Mouse (Mus musculus): ENCODE data around the gene Anxa11. TPM values are rescaled to one million over a fixed set of nuclear protein-coding genes. Genes with fewer than 3 reads are reported as not detected.
"Not testable (repeated sequence)": the region's sequence is repeated elsewhere in the genome, so short reads cannot be mapped to it uniquely, and the experiment has no call there.

Anxa11 gene
- 10 to 100 TPM; 60.6 to 78.5 TPM for polyA plus RNA-seq (2017; shearing (Covaris generic))

- ATAC-seq = peak; percentile 94
Measured at GRCm38 (mm10) chr14:25841991-25842687, at the start of gene Anxa11. Gene Anxa11, plus strand, starts transcription at chr14:25842156.

- no peak for ATAC-seq
Measured at GRCm38 (mm10) chr14:25794331-25794730, 47.6 kb upstream of the Anxa11 start.

GRCm38 (mm10) chr14:25795067-25795466 is 46.9 kb upstream of the Anxa11 start:
- ATAC-seq = no peak

- ATAC-seq = no peak
Measured at GRCm38 (mm10) chr14:25795561-25796174, 46.3 kb upstream of the Anxa11 start.

GRCm38 (mm10) chr14:25796619-25797018 is 45.3 kb upstream of the Anxa11 start:
- ATAC-seq = no peak

- peak; percentile 59 for ATAC-seq
Measured at GRCm38 (mm10) chr14:25800166-25800960, 41.6 kb upstream of the Anxa11 start.

DNA sequence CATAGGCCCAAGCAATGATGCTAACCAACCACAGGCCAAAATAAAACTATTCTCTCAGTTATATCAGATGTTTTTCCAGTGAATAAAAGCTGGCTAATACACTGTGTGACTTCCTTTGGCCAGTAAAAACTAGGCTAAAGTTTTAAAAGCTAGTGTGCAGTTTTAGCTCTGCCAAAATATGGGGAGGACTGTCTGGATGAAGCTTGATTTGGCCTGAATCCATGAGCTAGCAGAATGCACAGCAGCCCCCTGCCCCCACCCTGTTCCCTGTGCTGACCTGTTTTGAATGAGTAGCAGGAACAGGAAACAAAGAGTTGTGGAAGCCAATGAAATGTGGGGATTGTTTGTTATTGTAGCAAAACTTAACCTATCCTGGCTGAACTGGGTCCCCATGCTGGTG is 39.4 kb upstream of the Anxa11 start:
- no peak for ATAC-seq

DNA sequence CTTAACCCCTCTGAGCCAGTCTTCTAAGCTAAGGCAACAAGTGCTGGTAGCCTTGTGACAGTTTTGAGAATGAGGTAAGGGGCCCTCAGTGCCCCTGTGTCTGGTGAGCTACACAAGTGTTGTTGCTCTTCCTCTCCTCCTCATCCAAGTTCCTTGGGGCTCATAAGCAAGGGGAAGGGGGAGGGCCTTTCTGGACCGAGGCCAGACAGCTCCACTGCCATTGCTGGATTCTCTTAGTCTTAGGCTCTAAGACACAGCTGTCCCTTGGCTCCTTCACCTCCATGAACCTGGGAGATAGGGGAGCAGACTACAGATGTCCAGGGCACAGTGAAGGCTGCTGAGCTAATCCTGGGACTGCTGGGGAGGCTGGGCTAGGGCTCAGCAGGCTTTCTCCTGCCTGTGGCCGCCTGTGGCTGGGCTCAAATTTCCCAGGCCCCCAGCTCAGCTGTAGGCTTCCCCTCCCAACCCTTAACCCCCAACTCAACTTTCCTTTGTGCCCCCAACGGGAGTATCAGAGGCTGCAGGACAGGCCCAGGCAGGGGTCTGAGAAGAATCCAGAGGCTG is 38.6 kb upstream of the Anxa11 start:
- no peak for ATAC-seq

GRCm38 (mm10) chr14:25805871-25806270 is 36.1 kb upstream of the Anxa11 start:
- no peak for ATAC-seq

GRCm38 (mm10) chr14:25806561-25806960 is 35.4 kb upstream of the Anxa11 start:
- no peak for ATAC-seq

DNA sequence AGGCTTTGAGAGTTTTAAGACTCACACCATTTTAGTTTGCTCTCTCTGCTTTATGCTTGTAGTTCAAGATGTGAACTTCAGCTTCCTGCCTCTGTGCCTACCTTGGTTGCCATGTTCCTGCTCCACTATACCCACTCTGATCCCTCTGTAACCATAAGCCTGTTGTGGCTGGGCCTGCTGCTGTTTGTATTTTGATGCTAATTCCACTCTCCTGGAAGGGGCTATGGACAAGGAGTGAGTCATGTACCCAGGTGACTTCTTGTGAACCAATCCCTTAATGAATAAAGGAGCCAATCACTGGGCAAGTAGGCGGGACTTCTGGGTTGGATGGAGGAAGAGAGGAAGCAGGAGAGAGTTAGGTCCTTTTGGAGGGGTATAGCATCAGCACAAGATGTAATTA is 30.9 kb upstream of the Anxa11 start:
- ATAC-seq = not testable (repeated sequence)

GRCm38 (mm10) chr14:25814140-25814539 is 27.8 kb upstream of the Anxa11 start:
- ATAC-seq = no peak

- no peak for ATAC-seq
Measured at GRCm38 (mm10) chr14:25816416-25816815, 25.5 kb upstream of the Anxa11 start.

- ATAC-seq = no peak
Measured at GRCm38 (mm10) chr14:25822584-25822983, 19.4 kb upstream of the Anxa11 start.

DNA sequence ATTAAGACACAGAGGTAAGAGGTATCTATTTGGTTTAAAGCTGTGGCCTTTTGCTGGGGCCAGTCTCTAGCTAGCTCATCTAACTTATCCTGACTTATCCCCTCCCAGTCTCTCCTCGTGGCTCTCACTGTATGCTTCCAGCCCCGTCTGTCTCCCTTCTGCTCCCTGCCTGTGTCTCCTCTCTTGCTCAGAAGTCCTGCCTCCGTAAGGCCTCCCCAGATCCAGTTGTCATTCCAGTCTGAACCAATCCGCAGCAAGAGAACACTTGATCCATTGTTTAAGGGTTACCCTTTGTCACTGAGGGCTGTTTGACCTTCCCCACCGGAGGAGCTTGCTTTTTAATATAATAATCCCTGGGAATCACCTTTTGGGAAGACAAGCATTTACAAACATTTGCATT is 17.0 kb upstream of the Anxa11 start:
- no peak for ATAC-seq

DNA sequence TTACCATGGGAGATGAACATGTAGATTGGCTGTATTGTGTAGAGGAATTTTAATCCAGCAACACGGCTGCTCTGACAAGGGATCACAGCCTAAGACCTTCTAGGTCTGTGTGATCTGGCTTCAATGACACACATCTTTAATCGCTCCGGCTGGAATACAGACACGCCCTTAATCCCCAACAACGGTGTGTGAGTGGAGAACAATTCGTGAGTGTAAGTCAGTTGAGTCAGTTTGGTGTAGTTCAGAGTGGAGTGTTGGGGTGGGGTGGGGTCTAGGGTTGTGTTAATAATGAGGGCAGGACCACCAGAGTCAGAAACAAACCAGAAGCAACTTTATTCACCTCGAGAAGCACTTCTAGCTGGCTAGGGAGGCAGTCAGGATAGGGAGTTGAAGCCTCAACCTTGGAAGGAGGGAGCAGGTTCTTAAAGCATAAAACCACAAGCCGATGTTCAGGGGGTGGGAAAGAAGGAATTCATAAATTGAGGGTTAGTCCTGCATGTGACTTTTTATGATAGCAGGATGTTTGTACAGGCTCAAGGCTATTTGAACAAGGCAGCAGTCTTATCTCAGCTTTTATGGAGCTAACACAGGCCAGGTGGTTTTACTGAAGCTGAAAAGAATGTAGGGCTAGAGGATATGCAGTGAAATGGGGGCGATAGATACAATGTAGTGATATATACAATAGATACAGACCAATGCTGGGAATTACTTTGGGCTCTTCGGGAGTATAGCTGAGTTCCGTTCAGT is 15.9 kb upstream of the Anxa11 start:
- no peak for ATAC-seq

- ATAC-seq = no peak
Measured at GRCm38 (mm10) chr14:25826866-25827265, 15.1 kb upstream of the Anxa11 start.

DNA sequence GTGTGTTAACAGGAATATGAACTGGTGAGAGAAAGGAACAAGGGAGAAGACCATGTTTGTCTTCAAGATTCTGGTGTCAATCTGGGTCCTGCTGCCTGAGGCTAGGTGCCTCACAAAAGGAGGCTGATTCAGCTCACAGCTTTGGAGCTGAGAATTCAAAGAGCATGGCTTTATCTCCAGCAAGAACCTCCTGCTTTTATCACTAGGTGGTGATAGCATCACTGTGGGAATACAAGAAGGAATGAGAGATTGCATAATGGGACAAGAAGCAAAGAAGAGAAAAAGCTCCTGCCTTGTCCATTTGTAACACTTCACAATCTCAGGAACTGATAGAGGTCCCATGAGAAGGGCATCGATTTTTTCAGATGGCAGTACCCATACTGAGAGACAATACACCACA is 10.6 kb upstream of the Anxa11 start:
- ATAC-seq = no peak

- peak; percentile 82 for ATAC-seq
Measured at GRCm38 (mm10) chr14:25832301-25832700, 9.7 kb upstream of the Anxa11 start.

DNA sequence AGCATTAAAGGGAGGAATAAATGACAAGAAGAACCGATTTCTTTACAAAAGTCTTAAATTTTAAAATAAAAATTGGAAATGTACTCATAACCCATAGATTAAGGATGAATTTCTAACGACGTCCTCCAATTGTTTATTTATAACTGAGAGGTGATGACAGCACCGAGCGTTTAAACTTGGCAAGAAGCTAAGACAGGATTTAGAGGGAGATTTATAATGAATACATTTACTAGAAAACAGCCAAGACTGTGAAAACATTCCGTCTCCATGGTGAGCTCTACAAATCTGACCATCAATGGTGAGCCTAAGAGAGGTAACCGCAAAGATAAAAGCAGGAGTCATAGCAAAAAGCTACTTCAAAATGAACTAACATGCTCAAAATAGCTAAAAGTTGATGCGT is 3.5 kb upstream of the Anxa11 start:
- ATAC-seq = no peak

DNA sequence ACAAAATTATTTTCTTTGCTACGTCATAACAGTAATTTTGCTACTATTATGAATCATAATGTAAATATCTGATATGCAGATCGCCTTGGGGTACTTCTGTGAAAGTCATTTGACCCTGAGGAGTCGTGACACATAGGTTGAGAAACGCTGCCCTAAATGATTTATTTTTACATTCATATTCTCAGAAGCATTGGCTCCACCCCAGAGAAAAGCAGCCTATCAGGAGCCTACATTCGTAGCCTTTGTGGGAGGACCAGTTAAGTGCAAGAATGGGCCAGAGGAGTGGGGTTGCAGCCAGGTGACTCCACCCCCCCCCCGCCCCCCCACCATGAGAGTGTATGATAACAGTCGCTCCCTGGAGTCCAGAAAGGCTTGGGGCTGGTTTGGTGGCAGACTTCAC is 2.2 kb upstream of the Anxa11 start:
- ATAC-seq = no peak

DNA sequence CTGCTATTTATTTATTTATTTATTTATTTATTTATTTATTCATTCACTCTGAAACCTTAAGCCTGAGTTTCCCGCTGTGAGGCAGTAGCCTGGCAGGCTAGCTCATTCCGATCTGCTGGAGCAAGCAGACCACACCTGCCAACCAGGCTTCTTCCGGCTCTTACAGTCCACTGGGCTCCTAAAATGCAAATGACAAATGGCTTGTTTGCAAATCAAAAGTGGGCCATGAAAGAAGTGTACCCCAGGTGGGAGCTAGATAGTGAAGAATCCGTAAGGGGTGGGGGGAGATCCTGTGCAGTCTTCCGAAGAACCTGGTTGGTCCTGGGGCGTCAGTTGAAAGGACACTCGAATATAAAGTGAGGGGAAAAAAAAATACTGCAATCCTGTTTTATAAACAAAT is 995 bp upstream of the Anxa11 start:
- no peak for ATAC-seq

- peak; percentile 4 for ATAC-seq
Measured at GRCm38 (mm10) chr14:25841579-25841978, 377 bp upstream of the Anxa11 start.
